Mouse (Mus musculus) hindbrain, embryonic 12.5 days (tissue): ENCODE data around the gene Castor2. TPM values are rescaled to one million over a fixed set of nuclear protein-coding genes. Genes with fewer than 3 reads are reported as not detected.

ENCODE experiments used
- ATAC-seq: fragments of 200-750 bp; cut with Nextera tagmentation; 2 replicates; pipeline ENCODE4 v1.8.0; 2017; ENCODE audit warnings: moderate TSS enrichment; ENCODE audit not compliant: low FRiP score
- H3K27ac ChIP-seq: fragments of 300-500 bp; sonication (generic); 2 replicates; pipeline ENCODE4 v1.5.1; 2016; ENCODE audit warnings: mild to moderate bottlenecking
- H3K27me3 ChIP-seq: fragments of 300-500 bp; sonication (generic); 2 replicates; pipeline ENCODE4 v1.6.1; 2016; ENCODE audit warnings: mild to moderate bottlenecking
- H3K36me3 ChIP-seq: fragments of 300-500 bp; sonication (generic); 2 replicates; pipeline ENCODE4 v1.6.1; 2016; ENCODE audit warnings: mild to moderate bottlenecking
- H3K4me1 ChIP-seq: fragments of 300-500 bp; sonication (generic); 2 replicates; pipeline ENCODE4 v1.6.1; 2016
- H3K4me2 ChIP-seq: fragments of 300-500 bp; sonication (generic); replicated peaks from 2 replicates; pipeline ENCODE4 v1.6.1; 2016; ENCODE audit warnings: mild to moderate bottlenecking
- H3K4me3 ChIP-seq: fragments of 300-500 bp; sonication (generic); 2 replicates; pipeline ENCODE4 v1.5.1; 2016; ENCODE audit warnings: mild to moderate bottlenecking
- H3K9ac ChIP-seq: fragments of 300-500 bp; sonication (generic); 2 replicates; pipeline ENCODE4 v1.6.1; 2016; ENCODE audit warnings: mild to moderate bottlenecking, moderate library complexity
- H3K9me3 ChIP-seq: fragments of 300-500 bp; sonication (generic); replicated peaks from 2 replicates; pipeline ENCODE4 v1.6.1; 2016; ENCODE audit warnings: mild to moderate bottlenecking
- WGBS: fragments of 180-500 bp; shearing (Covaris S2); methylation state at CpG from one replicate; pipeline ENCODE4 v1.1.7; 2016; 5-methylcytosine and 5-hydroxymethylcytosine counted together
- polyA plus RNA-seq: library from polyadenylated mRNA; unstranded; fragments of >200 nt; fragmentation: Nextera tagmentation; extraction: Ambion mirVana; gene quantifications from 2 replicates; pipeline ENCODE4 v1.2.1, GENCODE M21; 2016

The Castor2 gene
- polyA plus RNA-seq, 1 experiment from 2014 or later = 22.4 TPM

DNA sequence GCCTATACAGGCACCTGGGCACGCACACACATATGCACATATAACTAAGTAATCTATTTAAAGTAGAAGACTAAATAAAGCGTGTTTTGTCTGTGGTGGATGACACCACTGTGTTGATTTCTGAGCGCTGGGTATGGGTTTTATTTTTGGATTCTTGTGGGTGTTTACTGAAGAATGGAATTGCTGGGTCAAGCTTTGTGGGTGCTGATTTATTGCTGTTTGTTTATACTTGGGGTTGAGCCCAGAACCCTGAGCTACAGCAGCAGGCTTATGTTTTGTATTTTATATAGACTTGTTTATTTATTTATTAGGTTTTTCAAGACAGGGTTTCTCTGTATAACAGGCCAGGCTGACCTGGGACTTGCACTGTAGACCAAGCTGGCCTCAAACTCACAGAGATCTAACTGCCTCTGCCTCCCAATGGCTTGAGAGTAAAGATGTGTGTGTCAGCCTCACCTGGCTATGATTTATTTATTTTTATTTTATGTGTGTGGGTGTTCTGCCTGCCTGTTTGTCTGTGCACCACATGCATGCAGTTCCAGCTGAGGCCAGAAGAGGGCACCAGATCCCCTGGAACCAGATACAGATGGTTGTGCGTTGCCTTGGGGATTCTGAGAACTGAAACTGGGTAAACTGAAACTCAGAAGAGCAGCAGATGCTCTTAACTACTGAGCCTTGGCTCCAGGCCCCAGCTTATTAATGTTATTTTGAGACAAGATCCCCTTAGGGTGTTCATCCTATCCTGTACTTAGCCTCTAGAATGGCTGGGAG is 87.6 kb downstream of the Castor2 start:
- H3K4me1 ChIP-seq = peaks cover 16% of the 10 kb centered on the region
- H3K27me3 ChIP-seq = no peaks in the 10 kb centered on the region
- WGBS = 74% methylated on average over 4 of the region's 4 CpGs

GRCm38 (mm10) chr5:134188571-134188970 is 89.1 kb downstream of the Castor2 start:
- Histone ChIP-seq H3K9me3 (no peaks in the 10 kb centered on the region), H3K4me1 (peaks cover 2% of the 10 kb centered on the region), H3K36me3 (peaks cover 3% of the 10 kb centered on the region; the same call in 1 of the 2 replicates), H3K4me3 (no peak overlapping the region), H3K9ac (no peak overlapping the region), H3K27me3 (no peaks in the 10 kb centered on the region), H3K27ac (no peak overlapping the region), H3K4me2 (no peak overlapping the region)
- no peak for ATAC-seq
- 80% methylated on average over 7 of the region's 7 CpGs for WGBS

More for the DNA sequence above, 87.6 kb downstream of the Castor2 start:
- Histone ChIP-seq H3K36me3 (no peaks in the 10 kb centered on the region), H3K9ac (no peak overlapping the region), H3K4me3 (no peak overlapping the region), H3K9me3 (no peaks in the 10 kb centered on the region), H3K4me2 (no peak overlapping the region), H3K27ac (no peak overlapping the region)
- ATAC-seq = no peak

DNA sequence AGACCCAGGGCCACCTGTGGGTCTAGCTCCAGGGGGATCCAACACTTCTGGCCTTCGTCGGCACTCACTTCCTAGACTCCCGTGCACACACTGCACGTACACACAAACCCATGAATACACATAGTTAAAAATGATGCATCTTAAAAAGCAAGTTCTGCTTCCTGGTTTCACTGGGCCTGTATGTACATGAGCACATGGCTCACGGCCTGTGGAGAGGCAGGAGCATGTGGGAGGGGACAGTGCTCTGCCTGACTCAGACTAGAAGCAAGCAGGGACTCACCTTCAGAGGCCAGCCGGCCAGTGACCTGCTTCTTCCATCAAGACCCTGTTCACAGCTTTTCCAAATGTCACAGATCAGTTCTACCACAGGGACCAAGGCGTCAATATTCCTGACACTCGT is 94.2 kb downstream of the Castor2 start:
- no peaks in the 10 kb centered on the region for H3K27me3 ChIP-seq
- H3K4me2 ChIP-seq = no peak overlapping the region
- H3K36me3 ChIP-seq = peaks cover 35% of the 10 kb centered on the region
- no peak overlapping the region for H3K9ac ChIP-seq
- H3K4me1 ChIP-seq = no peaks in the 10 kb centered on the region
- WGBS = 87% methylated on average over 8 of the region's 8 CpGs
- H3K4me3 ChIP-seq = no peak overlapping the region
- ATAC-seq = no peak
- no peaks in the 10 kb centered on the region for H3K9me3 ChIP-seq
- no peak overlapping the region for H3K27ac ChIP-seq

Other genes with a start within 250 kb of the Castor2 start
- gene Rcc1l, start 77.1 kb downstream of the Castor2 start, polyA plus RNA-seq = 27.4 and 28.0 TPM in 2 replicates
- 11.7 and 12.8 TPM in 2 replicates for gene Gtf2ird2, start 84.3 kb downstream of the Castor2 start, polyA plus RNA-seq
- 3.6 and 4.6 TPM in 2 replicates for gene Ncf1, start 129.9 kb downstream of the Castor2 start, polyA plus RNA-seq
- gene Gtf2i, start 215.0 kb downstream of the Castor2 start, polyA plus RNA-seq = 242 and 254 TPM in 2 replicates